Mouse (Mus musculus): ENCODE data around the gene Taf15.
"Not testable (repeated sequence)": the region's sequence is repeated elsewhere in the genome, so short reads cannot be mapped to it uniquely, and the experiment has no call there.

The Taf15 gene

GRCm38 (mm10) chr11:83522075-83522474 is 49.2 kb downstream of the Taf15 start, which contains the start of gene Heatr9:
Gene Heatr9, minus strand, starts transcription at chr11:83522175.
- in situ Hi-C loops (cut with MboI; ENCODE audit: low pct_unique_long_range_greater_than_20kb in 1 of 2, low sequenced_read_pairs in 2 of 2, unreplicated experiment in 1 of 2), result no loop called here

- in situ Hi-C loops (cut with MboI; ENCODE audit: low pct_unique_long_range_greater_than_20kb in 1 of 2, low sequenced_read_pairs in 2 of 2, unreplicated experiment in 1 of 2), result no loop called here
Measured at GRCm38 (mm10) chr11:83529024-83529423, 56.1 kb downstream of the Taf15 start.

GRCm38 (mm10) chr11:83530360-83530759 is 57.5 kb downstream of the Taf15 start, which contains the start of gene Ccl5:
Gene Ccl5, minus strand, starts transcription at chr11:83530518.
- in situ Hi-C loops (cut with MboI; ENCODE audit: low pct_unique_long_range_greater_than_20kb in 1 of 2, low sequenced_read_pairs in 2 of 2, unreplicated experiment in 1 of 2), result no loop called here

GRCm38 (mm10) chr11:83533192-83533591 is 60.3 kb downstream of the Taf15 start:
- in situ Hi-C loops (cut with MboI; ENCODE audit: low pct_unique_long_range_greater_than_20kb in 1 of 2, low sequenced_read_pairs in 2 of 2, unreplicated experiment in 1 of 2), result no loop called here

GRCm38 (mm10) chr11:83534143-83534542 is 61.3 kb downstream of the Taf15 start:
- in situ Hi-C loops (cut with MboI; ENCODE audit: low pct_unique_long_range_greater_than_20kb in 1 of 2, low sequenced_read_pairs in 2 of 2, unreplicated experiment in 1 of 2), result no loop called here

GRCm38 (mm10) chr11:83534609-83535423 is 61.9 kb downstream of the Taf15 start:
- in situ Hi-C loops (cut with MboI; ENCODE audit: low pct_unique_long_range_greater_than_20kb in 1 of 2, low sequenced_read_pairs in 2 of 2, unreplicated experiment in 1 of 2), result no loop called here

GRCm38 (mm10) chr11:83536831-83537230 is 63.9 kb downstream of the Taf15 start:
- in situ Hi-C loops (cut with MboI; ENCODE audit: low pct_unique_long_range_greater_than_20kb in 1 of 2, low sequenced_read_pairs in 2 of 2, unreplicated experiment in 1 of 2), result no loop called here

- in situ Hi-C loops (cut with MboI; ENCODE audit: low pct_unique_long_range_greater_than_20kb in 1 of 2, low sequenced_read_pairs in 2 of 2, unreplicated experiment in 1 of 2), result no loop called here
Measured at GRCm38 (mm10) chr11:83538705-83539314, 65.9 kb downstream of the Taf15 start.

GRCm38 (mm10) chr11:83540931-83541330 is 68.0 kb downstream of the Taf15 start:
- in situ Hi-C loops (cut with MboI; ENCODE audit: low pct_unique_long_range_greater_than_20kb in 1 of 2, low sequenced_read_pairs in 2 of 2, unreplicated experiment in 1 of 2), result no loop called here

GRCm38 (mm10) chr11:83541415-83541814 is 68.5 kb downstream of the Taf15 start:
- in situ Hi-C loops (cut with MboI; ENCODE audit: low pct_unique_long_range_greater_than_20kb in 1 of 2, low sequenced_read_pairs in 2 of 2, unreplicated experiment in 1 of 2), result no loop called here

- in situ Hi-C loops (cut with MboI; ENCODE audit: low pct_unique_long_range_greater_than_20kb in 1 of 2, low sequenced_read_pairs in 2 of 2, unreplicated experiment in 1 of 2), result no loop called here
Measured at GRCm38 (mm10) chr11:83544214-83544613, 71.3 kb downstream of the Taf15 start.

- in situ Hi-C loops (cut with MboI; ENCODE audit: low pct_unique_long_range_greater_than_20kb in 1 of 2, low sequenced_read_pairs in 2 of 2, unreplicated experiment in 1 of 2), result no loop called here
Measured at GRCm38 (mm10) chr11:83550186-83550632, 77.3 kb downstream of the Taf15 start.

GRCm38 (mm10) chr11:83551037-83551436 is 78.2 kb downstream of the Taf15 start:
- in situ Hi-C loops (cut with MboI; ENCODE audit: low pct_unique_long_range_greater_than_20kb in 1 of 2, low sequenced_read_pairs in 2 of 2, unreplicated experiment in 1 of 2), result not testable (repeated sequence)

GRCm38 (mm10) chr11:83551668-83552067 is 78.8 kb downstream of the Taf15 start:
- in situ Hi-C loops (cut with MboI; ENCODE audit: low pct_unique_long_range_greater_than_20kb in 1 of 2, low sequenced_read_pairs in 2 of 2, unreplicated experiment in 1 of 2), result no loop called here

Data from mouse embryonic stem cell (cell line).